Mouse (Mus musculus) MEL (cell line): ENCODE measurements around the gene Cipc. TPM values are rescaled to one million over a fixed set of nuclear protein-coding genes. Genes with fewer than 3 reads are reported as not detected.

ENCODE experiments used
- DNase-seq: peaks from one replicate; pipeline ENCODE4 v3.0.0; 2011; ENCODE audit warnings: low read depth, low spot score
- H3K27ac ChIP-seq: 2 replicates; pipeline ENCODE4 v1.5.1; 2012; ENCODE audit warnings: low read depth, mild to moderate bottlenecking, control low read depth, low read length, moderate library complexity; ENCODE audit not compliant: control insufficient read depth
- H3K27me3 ChIP-seq, 2 experiments: fragments of 150-350 bp in 1 of 2; sonication (generic) in 1 of 2; 2 replicates each; pipeline ENCODE4 v1.6.1; 2012; ENCODE audit warnings: low read length in 2 of 2, mild to moderate bottlenecking in 2 of 2, improper control_type of control experiment in 1 of 2, moderate library complexity in 1 of 2; ENCODE audit not compliant: insufficient read depth in 2 of 2, control insufficient read depth in 1 of 2
- H3K36me3 ChIP-seq, 2 experiments: 2 replicates each; pipeline ENCODE4 v1.6.1; 2012 to 2014; ENCODE audit warnings: low read length in 2 of 2, improper control_type of control experiment in 1 of 2, inconsistent platforms in 1 of 2, mild to moderate bottlenecking in 1 of 2; ENCODE audit not compliant: insufficient read depth in 2 of 2, control insufficient read depth in 1 of 2
- H3K4me1 ChIP-seq, 2 experiments: fragments of 150-350 bp in 1 of 2; sonication (generic) in 1 of 2; 2 replicates each; pipeline ENCODE4 v1.6.1; 2012; ENCODE audit warnings: low read length in 2 of 2, improper control_type of control experiment in 1 of 2, mild to moderate bottlenecking in 1 of 2; ENCODE audit not compliant: insufficient read depth in 2 of 2, control insufficient read depth in 1 of 2
- H3K4me3 ChIP-seq, 2 experiments: fragments of 150-350 bp in 1 of 2; sonication (generic) in 1 of 2; 2 replicates each; pipeline ENCODE4 v1.5.1; 2012; ENCODE audit warnings: low read depth in 2 of 2, low read length in 2 of 2, mild to moderate bottlenecking in 2 of 2, moderate library complexity in 2 of 2, control low read depth in 1 of 2, improper control_type of control experiment in 1 of 2; ENCODE audit not compliant: control insufficient read depth in 1 of 2, insufficient read depth in 1 of 2
- H3K79me2 ChIP-seq: 2 replicates; pipeline ENCODE4 v1.6.1; 2012; ENCODE audit warnings: mild to moderate bottlenecking, low read length, moderate library complexity; ENCODE audit not compliant: control insufficient read depth, poor library complexity, insufficient read depth
- H3K9ac ChIP-seq: 2 replicates; pipeline ENCODE4 v1.6.1; 2012; ENCODE audit warnings: low read depth, mild to moderate bottlenecking, control low read depth, low read length, moderate library complexity; ENCODE audit not compliant: control insufficient read depth, poor library complexity, severe bottlenecking
- H3K9me3 ChIP-seq: fragments of 150-350 bp; sonication (generic); replicated peaks from 2 replicates; pipeline ENCODE4 v1.6.1; 2012; ENCODE audit warnings: mild to moderate bottlenecking, low read length, improper control_type of control experiment, moderate library complexity; ENCODE audit not compliant: insufficient read depth
- BHLHE40 ChIP-seq: IDR thresholded peaks from 2 replicates; pipeline ENCODE4 v1.6.1; 2012; ENCODE audit warnings: low read depth, mild to moderate bottlenecking, inconsistent platforms, low read length, improper control_type of control experiment, borderline replicate concordance
- CHD1 ChIP-seq: IDR thresholded peaks from 2 replicates; pipeline ENCODE4 v1.6.1; 2012; ENCODE audit warnings: low read depth, mild to moderate bottlenecking, inconsistent platforms, low read length, improper control_type of control experiment
- CHD2 ChIP-seq: IDR thresholded peaks from 2 replicates; pipeline ENCODE4 v1.6.1; 2011; ENCODE audit warnings: low read length, improper control_type of control experiment
- CTCF ChIP-seq, 3 experiments: IDR thresholded peaks in 2 of 3; conservative IDR thresholded peaks in 1 of 3; 2 replicates each; pipeline ENCODE4 v1.5.1; 2011 to 2012; ENCODE audit warnings: low read length in 3 of 3, low read depth in 2 of 3, mild to moderate bottlenecking in 2 of 3, improper control_type of control experiment in 1 of 3, inconsistent platforms in 1 of 3, mixed read lengths in 1 of 3, moderate library complexity in 1 of 3; ENCODE audit not compliant: control insufficient read depth in 1 of 3, insufficient read depth in 1 of 3, poor library complexity in 1 of 3, severe bottlenecking in 1 of 3
- ELF1 ChIP-seq: IDR thresholded peaks from 2 replicates; pipeline ENCODE4 v1.6.1; 2014; ENCODE audit warnings: low read depth, mild to moderate bottlenecking, inconsistent platforms, low read length, improper control_type of control experiment, moderate library complexity
- EP300 ChIP-seq, 2 experiments: IDR thresholded peaks; 2 replicates each; pipeline ENCODE4 v1.6.1; 2011; ENCODE audit warnings: improper control_type of control experiment in 2 of 2, low read length in 2 of 2, low read depth in 1 of 2, mild to moderate bottlenecking in 1 of 2
- ETS1 ChIP-seq: IDR thresholded peaks from 2 replicates; pipeline ENCODE4 v1.6.1; 2012; ENCODE audit warnings: low read depth, mild to moderate bottlenecking, inconsistent platforms, low read length, improper control_type of control experiment, moderate library complexity
- GABPA ChIP-seq: IDR thresholded peaks from 2 replicates; pipeline ENCODE4 v1.6.1; 2012; ENCODE audit warnings: low read depth, mild to moderate bottlenecking, inconsistent platforms, low read length, improper control_type of control experiment, moderate library complexity
- GATA1 ChIP-seq: IDR thresholded peaks from 2 replicates; pipeline ENCODE4 v1.6.1; 2011; ENCODE audit warnings: low read depth, low read length, improper control_type of control experiment
- HCFC1 ChIP-seq: IDR thresholded peaks from 2 replicates; pipeline ENCODE4 v1.6.1; 2012; ENCODE audit warnings: low read depth, mild to moderate bottlenecking, inconsistent platforms, low read length, improper control_type of control experiment, moderate library complexity
- JUND ChIP-seq: IDR thresholded peaks from 2 replicates; pipeline ENCODE4 v1.6.1; 2011; ENCODE audit warnings: low read depth, mild to moderate bottlenecking, improper control_type of control experiment, low read length
- MAZ ChIP-seq: IDR thresholded peaks from 2 replicates; pipeline ENCODE4 v1.6.1; 2012; ENCODE audit warnings: low read depth, mild to moderate bottlenecking, inconsistent platforms, low read length, improper control_type of control experiment
- MXI1 ChIP-seq: IDR thresholded peaks from 2 replicates; pipeline ENCODE4 v1.6.1; 2011; ENCODE audit warnings: mild to moderate bottlenecking, low read depth, low read length, improper control_type of control experiment
- MYB ChIP-seq: IDR thresholded peaks from 2 replicates; pipeline ENCODE4 v1.6.1; 2011; ENCODE audit warnings: mild to moderate bottlenecking, low read depth, low read length, improper control_type of control experiment
- NELFE ChIP-seq: IDR thresholded peaks from 2 replicates; pipeline ENCODE4 v1.6.1; 2011; ENCODE audit warnings: low read depth, low read length, improper control_type of control experiment
- NRF1 ChIP-seq: IDR thresholded peaks from 2 replicates; pipeline ENCODE4 v1.6.1; 2014; ENCODE audit warnings: low read depth, mild to moderate bottlenecking, inconsistent platforms, low read length, improper control_type of control experiment, moderate library complexity; ENCODE audit not compliant: poor library complexity, insufficient read depth, severe bottlenecking
- POLR2A ChIP-seq, 2 experiments: IDR thresholded peaks; 2 replicates each; pipeline ENCODE4 v1.6.1; 2011 to 2012; ENCODE audit warnings: low read length in 2 of 2, mild to moderate bottlenecking in 2 of 2, control low read depth in 1 of 2, improper control_type of control experiment in 1 of 2, low read depth in 1 of 2, moderate library complexity in 1 of 2; ENCODE audit not compliant: control insufficient read depth in 1 of 2, insufficient read depth in 1 of 2, poor library complexity in 1 of 2
- POLR2AphosphoS2 ChIP-seq: IDR thresholded peaks from 2 replicates; pipeline ENCODE4 v1.6.1; 2011; ENCODE audit warnings: low read length, improper control_type of control experiment
- RCOR1 ChIP-seq: IDR thresholded peaks from 2 replicates; pipeline ENCODE4 v1.6.1; 2012; ENCODE audit warnings: low read depth, mild to moderate bottlenecking, inconsistent platforms, low read length, improper control_type of control experiment
- SIN3A ChIP-seq: IDR thresholded peaks from 2 replicates; pipeline ENCODE4 v1.6.1; 2012; ENCODE audit warnings: low read length, improper control_type of control experiment, inconsistent platforms
- SMC3 ChIP-seq: IDR thresholded peaks from 2 replicates; pipeline ENCODE4 v1.6.1; 2011; ENCODE audit warnings: low read depth, low read length, improper control_type of control experiment
- TAL1 ChIP-seq: IDR thresholded peaks from 2 replicates; pipeline ENCODE4 v1.6.1; 2012; ENCODE audit warnings: mild to moderate bottlenecking, inconsistent platforms, low read length, moderate library complexity, mixed read lengths
- TCF12 ChIP-seq: IDR thresholded peaks from 2 replicates; pipeline ENCODE4 v1.6.1; 2014; ENCODE audit warnings: low read depth, mild to moderate bottlenecking, inconsistent platforms, low read length, improper control_type of control experiment, moderate library complexity
- USF2 ChIP-seq, 2 experiments: IDR thresholded peaks; 2 replicates each; pipeline ENCODE4 v1.6.1; 2011 to 2012; ENCODE audit warnings: improper control_type of control experiment in 2 of 2, low read length in 2 of 2, borderline replicate concordance in 1 of 2, inconsistent platforms in 1 of 2, low read depth in 1 of 2, mild to moderate bottlenecking in 1 of 2; ENCODE audit not compliant: insufficient read depth in 1 of 2
- ZC3H11A ChIP-seq: IDR thresholded peaks from 2 replicates; pipeline ENCODE4 v1.6.1; 2012; ENCODE audit warnings: low read depth, mild to moderate bottlenecking, inconsistent platforms, low read length, improper control_type of control experiment
- ZKSCAN1 ChIP-seq: IDR thresholded peaks from 2 replicates; pipeline ENCODE4 v1.6.1; 2012; ENCODE audit warnings: low read depth, mild to moderate bottlenecking, inconsistent platforms, low read length, improper control_type of control experiment, moderate library complexity
- ZMIZ1 ChIP-seq: IDR thresholded peaks from 2 replicates; pipeline ENCODE4 v1.6.1; 2012; ENCODE audit warnings: low read depth, mild to moderate bottlenecking, inconsistent platforms, low read length, improper control_type of control experiment, moderate library complexity
- polyA plus RNA-seq, 2 experiments: library from polyadenylated mRNA; stranded (reverse) in 1 of 2; unstranded in 1 of 2; fragments of >175 nt in 1 of 2; fragments of >200 nt in 1 of 2; gene quantifications; 2 replicates each; pipeline versions ENCODE4 v1.2.1 to v1.2.4; 2012; ENCODE audit warnings: low replicate concordance in 2 of 2, low read depth in 1 of 2; ENCODE audit not compliant: insufficient read length in 2 of 2, insufficient read depth in 1 of 2, missing spikeins in 1 of 2
- total RNA-seq: library from RNA; depleted of rRNA; stranded (reverse); fragments of 300-350 nt; gene quantifications from 2 replicates; pipeline ENCODE4 v1.2.3, GENCODE M21; 2012

Gene Cipc
- total and polyA plus RNA-seq, 3 experiments, result 24.8 to 98.1 (median 27.5) TPM

GRCm38 (mm10) chr12:86948627-86949026 lies 1.8 kb downstream of the Cipc start (continued):
- peak; percentile 41; the same call in 1 of the 2 replicates for TF ChIP-seq BHLHE40
- TF ChIP-seq POLR2A (IDR thresholded peaks at IDR 0.05; ENCODE audit: control insufficient read depth in 1 of 2, insufficient read depth in 1 of 2, low read depth in 1 of 2, low read length in 2 of 2, poor library complexity in 1 of 2), result no peak
- no peak for TF ChIP-seq EP300 (IDR thresholded peaks at IDR 0.05; ENCODE audit: low read depth in 1 of 2, low read length in 2 of 2)
- no peak for TF ChIP-seq ELF1
- TF ChIP-seq GATA1, result no peak
- TF ChIP-seq CTCF (IDR thresholded peaks at IDR 0.05 in 2 of 3, conservative IDR thresholded peaks at IDR 0.05 in 1 of 3; ENCODE audit: control insufficient read depth in 1 of 3, insufficient read depth in 1 of 3, low read depth in 2 of 3, low read length in 3 of 3, poor library complexity in 1 of 3, severe bottlenecking in 1 of 3), result no peak
- no peak for TF ChIP-seq JUND
- no peak for TF ChIP-seq SMC3
- TF ChIP-seq ZKSCAN1, result no peak
- TF ChIP-seq TCF12, result no peak
- TF ChIP-seq POLR2AphosphoS2, result no peak
- TF ChIP-seq TAL1, result no peak
- TF ChIP-seq RCOR1, result no peak
- TF ChIP-seq GABPA, result no peak
- peak; percentile 54 for TF ChIP-seq MXI1
- TF ChIP-seq NRF1, result no peak
- no peak for TF ChIP-seq NELFE
- TF ChIP-seq, all 39 proteins: peak for 6

GRCm38 (mm10) chr12:86949501-86949900 lies 2.7 kb downstream of the Cipc start:
- peak; percentile 46 for DNase-seq
- Histone ChIP-seq H3K27ac (peak overlapping the region; percentile 1), H3K27me3 (no peaks in the 10 kb centered on the region), H3K4me3 (peak overlapping the region in 1 of 2 experiments; percentile 45; a peak in 2 of 4 replicates), H3K36me3 (peaks cover 13 to 30% of the 10 kb centered on the region in 2 experiments), H3K79me2 (peaks cover 39% of the 10 kb centered on the region), H3K9ac (peak overlapping the region; percentile 8), H3K9me3 (no peaks in the 10 kb centered on the region), H3K4me1 (peaks cover 15 to 20% of the 10 kb centered on the region in 2 experiments)
- TF ChIP-seq NELFE (no peak), BHLHE40 (no peak), GATA1 (no peak), MXI1 (peak; percentile 57; the same call in 1 of the 2 replicates)

- DNase-seq, result peak; percentile 86
- Histone ChIP-seq H3K27ac (peak overlapping the region; percentile 87), H3K27me3 (no peaks in the 10 kb centered on the region), H3K4me1 (peaks cover 15 to 20% of the 10 kb centered on the region in 2 experiments), H3K36me3 (peaks cover 17 to 30% of the 10 kb centered on the region in 2 experiments), H3K9ac (peak overlapping the region; percentile 50), H3K79me2 (peaks cover 39% of the 10 kb centered on the region), H3K9me3 (no peaks in the 10 kb centered on the region), H3K4me3 (peak overlapping the region; percentile 30 to 45)
- TF ChIP-seq ZC3H11A (no peak), CHD1 (no peak), JUND (no peak), NRF1 (no peak), CHD2 (no peak), EP300 (IDR thresholded peaks at IDR 0.05; ENCODE audit: low read depth in 1 of 2, low read length in 2 of 2) (peak in 1 of 2 experiments; percentile 76; a peak in 2 of 4 replicates), USF2 (IDR thresholded peaks at IDR 0.05; ENCODE audit: borderline replicate concordance in 1 of 2, insufficient read depth in 1 of 2, low read depth in 1 of 2, low read length in 2 of 2) (0 out of 4 replicates have a peak, but pooled peaks of 1 of the 2 experiments have one; percentile 45), ELF1 (no peak), ZMIZ1 (no peak), MYB (no peak), GABPA (no peak), ETS1 (peak; percentile 98), MAZ (no peak; the same call in 1 of the 2 replicates), SIN3A (peak; percentile 100), ZKSCAN1 (no peak), MXI1 (peak; percentile 99), HCFC1 (peak; percentile 51)
These were observed 3.5 kb downstream of the Cipc start for GRCm38 (mm10) chr12:86950161-86950960.
